Mouse (Mus musculus): ENCODE data around the gene Trp53bp2.

GRCm38 (mm10) chr1:182499443-182500089, 90.6 kb downstream of the Trp53bp2 start:
- TF ChIP-seq CTCF (IDR thresholded peaks at IDR 0.05; ENCODE audit: low read depth, low read length) (no peak), POLR2A (IDR thresholded peaks at IDR 0.05; ENCODE audit: extremely low read depth, insufficient read depth, low read length) (no peak)
